Mouse (Mus musculus) MEL (cell line): ENCODE data around the gene Agbl5.

Experiments used
- CHD2 ChIP-seq: IDR thresholded peaks from 2 replicates; pipeline ENCODE4 v1.6.1; 2011; ENCODE audit warnings: low read length, improper control_type of control experiment
- CTCF ChIP-seq, 3 experiments: IDR thresholded peaks in 2 of 3; conservative IDR thresholded peaks in 1 of 3; 2 replicates each; pipeline ENCODE4 v1.5.1; 2011 to 2012; ENCODE audit warnings: low read length in 3 of 3, low read depth in 2 of 3, mild to moderate bottlenecking in 2 of 3, improper control_type of control experiment in 1 of 3, inconsistent platforms in 1 of 3, mixed read lengths in 1 of 3, moderate library complexity in 1 of 3; ENCODE audit not compliant: control insufficient read depth in 1 of 3, insufficient read depth in 1 of 3, poor library complexity in 1 of 3, severe bottlenecking in 1 of 3
- E2F4 ChIP-seq: IDR thresholded peaks from 2 replicates; pipeline ENCODE4 v1.6.1; 2011; ENCODE audit warnings: low read depth, low read length, improper control_type of control experiment, borderline replicate concordance
- EP300 ChIP-seq, 2 experiments: IDR thresholded peaks; 2 replicates each; pipeline ENCODE4 v1.6.1; 2011; ENCODE audit warnings: improper control_type of control experiment in 2 of 2, low read length in 2 of 2, low read depth in 1 of 2, mild to moderate bottlenecking in 1 of 2
- MEF2A ChIP-seq: IDR thresholded peaks from 2 replicates; pipeline ENCODE4 v1.6.1; 2014; ENCODE audit warnings: low read depth, mild to moderate bottlenecking, inconsistent platforms, low read length, improper control_type of control experiment; ENCODE audit not compliant: poor library complexity, insufficient replicate concordance, severe bottlenecking; ENCODE audit errors: extremely low read depth
- POLR2A ChIP-seq, 2 experiments: IDR thresholded peaks; 2 replicates each; pipeline ENCODE4 v1.6.1; 2011 to 2012; ENCODE audit warnings: low read length in 2 of 2, mild to moderate bottlenecking in 2 of 2, control low read depth in 1 of 2, improper control_type of control experiment in 1 of 2, low read depth in 1 of 2, moderate library complexity in 1 of 2; ENCODE audit not compliant: control insufficient read depth in 1 of 2, insufficient read depth in 1 of 2, poor library complexity in 1 of 2
- TAL1 ChIP-seq: IDR thresholded peaks from 2 replicates; pipeline ENCODE4 v1.6.1; 2012; ENCODE audit warnings: mild to moderate bottlenecking, inconsistent platforms, low read length, moderate library complexity, mixed read lengths
- USF1 ChIP-seq: IDR thresholded peaks from 2 replicates; pipeline ENCODE4 v1.6.1; 2014; ENCODE audit warnings: low read depth, mild to moderate bottlenecking, inconsistent platforms, low read length, improper control_type of control experiment, moderate library complexity
- ZC3H11A ChIP-seq: IDR thresholded peaks from 2 replicates; pipeline ENCODE4 v1.6.1; 2012; ENCODE audit warnings: low read depth, mild to moderate bottlenecking, inconsistent platforms, low read length, improper control_type of control experiment

DNA sequence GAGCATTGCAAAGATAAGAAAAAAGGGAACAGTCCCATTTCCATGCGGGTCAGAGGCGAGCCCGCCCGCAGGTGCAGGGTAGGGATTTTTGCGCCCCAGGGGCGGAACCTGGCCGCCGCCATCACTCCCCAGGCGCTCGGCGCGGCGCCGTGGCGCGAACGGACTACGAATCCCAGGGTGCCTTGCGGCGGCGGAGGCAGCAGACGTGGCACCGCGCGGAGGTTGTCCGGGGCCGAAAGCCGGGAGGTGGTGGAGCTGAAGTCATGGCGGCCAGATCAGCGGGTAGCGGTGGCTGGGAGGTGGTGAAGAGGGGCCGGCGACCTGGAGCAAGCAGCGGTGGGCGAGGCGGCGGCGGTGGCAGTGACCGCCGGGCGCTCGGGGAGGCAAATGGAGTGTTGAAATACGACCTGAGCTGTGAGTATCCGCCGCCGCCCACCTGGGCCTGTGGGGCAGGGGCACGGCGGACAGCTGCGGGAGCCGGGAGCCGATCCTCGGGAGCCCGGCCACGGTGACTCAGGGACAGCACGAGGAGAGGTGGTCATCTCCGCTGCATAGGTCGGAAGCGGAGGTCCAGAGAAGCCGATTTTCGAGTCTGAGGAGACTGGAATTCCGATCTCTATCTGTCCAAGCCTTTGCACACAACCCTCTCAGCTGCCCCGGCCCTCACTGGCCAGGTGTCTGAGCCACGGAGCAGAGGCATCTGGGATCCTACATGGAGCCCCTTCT lies 18.9 kb upstream of the Agbl5 start:
- TF ChIP-seq USF1 (no peak), MEF2A (no peak), E2F4 (peak; percentile 74; the same call in 1 of the 2 replicates), CTCF (IDR thresholded peaks at IDR 0.05 in 2 of 3, conservative IDR thresholded peaks at IDR 0.05 in 1 of 3; ENCODE audit: control insufficient read depth in 1 of 3, insufficient read depth in 1 of 3, low read depth in 2 of 3, low read length in 3 of 3, poor library complexity in 1 of 3, severe bottlenecking in 1 of 3) (no peak), ZC3H11A (no peak), POLR2A (IDR thresholded peaks at IDR 0.05; ENCODE audit: control insufficient read depth in 1 of 2, insufficient read depth in 1 of 2, low read depth in 1 of 2, low read length in 2 of 2, poor library complexity in 1 of 2) (peak; percentile 93 to 96), EP300 (IDR thresholded peaks at IDR 0.05; ENCODE audit: low read depth in 1 of 2, low read length in 2 of 2) (no peak), TAL1 (no peak), CHD2 (no peak)
